Mouse (Mus musculus) left cerebral cortex, adult 18-20 months (tissue): ENCODE results near the gene Patl2. TPM values are rescaled to one million over a fixed set of nuclear protein-coding genes. Genes with fewer than 3 reads are reported as not detected.
"Not testable (repeated sequence)": the region's sequence is repeated elsewhere in the genome, so short reads cannot be mapped to it uniquely, and the experiment has no call there.

Source experiments
- DNase-seq, 2 experiments: peaks; one replicate each; pipeline ENCODE4 v3.0.0; 2021 to 2022; ENCODE audit warnings: low spot score in 2 of 2, mixed read lengths in 1 of 2
- total RNA-seq, 2 experiments: library from RNA; stranded (reverse); gene quantifications; 2 replicates each; pipeline ENCODE4 v1.2.3; 2021

Gene Patl2
- total RNA-seq, 2 experiments from 2014 or later, result 0.14 TPM; not detected in 1

DNA sequence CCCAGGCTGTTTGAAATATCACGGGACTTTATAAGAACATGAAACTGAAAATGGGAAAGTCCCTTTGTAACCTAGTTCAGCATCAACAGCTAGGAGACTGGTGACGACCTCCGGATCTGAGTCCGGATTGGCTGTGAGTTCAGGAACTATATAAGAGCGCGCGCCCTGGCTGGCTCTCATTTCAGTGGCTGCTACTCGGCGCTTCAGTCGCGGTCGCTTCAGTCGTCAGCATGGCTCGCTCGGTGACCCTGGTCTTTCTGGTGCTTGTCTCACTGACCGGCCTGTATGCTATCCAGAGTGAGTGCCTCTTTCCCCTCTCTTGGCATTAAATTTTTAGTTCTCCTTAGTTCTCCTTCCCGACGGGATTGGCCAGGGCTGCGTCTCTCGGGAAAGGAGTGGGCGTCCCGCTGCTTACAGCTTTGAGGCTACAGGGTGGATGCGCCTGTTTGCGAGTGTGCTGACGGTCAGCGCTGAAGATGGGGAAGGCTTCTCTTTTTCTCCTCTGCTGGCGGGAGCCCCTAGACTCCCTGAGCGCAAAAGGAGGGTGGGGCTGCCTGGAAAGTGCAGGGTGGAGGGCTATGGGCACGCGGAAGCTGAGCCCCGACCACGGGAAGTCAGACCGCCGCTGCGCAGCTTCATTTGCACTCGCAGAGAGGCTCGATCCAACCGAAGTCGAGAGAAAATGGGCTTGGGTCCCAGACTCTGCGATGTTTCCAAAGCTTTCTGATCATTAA, 38.3 kb downstream of the Patl2 start, which contains the start of gene B2m:
Gene B2m (plus strand): TSS at position 179 of the 734 bp plus-strand sequence.
- peak; percentile 91 for DNase-seq

DNA sequence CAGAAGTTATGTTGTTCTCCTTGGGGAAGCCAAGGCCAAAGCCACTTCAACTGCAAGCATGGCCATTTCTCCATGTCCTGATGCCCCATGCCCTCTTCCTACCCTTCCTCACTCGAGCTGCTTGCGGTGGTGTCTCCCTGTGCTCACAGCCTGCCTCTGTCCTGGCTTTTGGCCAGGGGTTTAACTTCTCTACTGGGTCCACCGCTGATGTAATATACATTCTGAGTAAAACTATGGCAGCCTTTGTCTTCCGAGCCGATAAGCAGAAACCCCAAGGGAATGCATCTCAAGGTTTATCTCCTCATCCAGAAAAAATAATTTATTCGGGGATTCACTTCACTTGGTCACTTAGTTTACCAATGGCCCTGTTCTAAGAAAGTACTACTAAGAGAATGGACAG, 39.3 kb downstream of the Patl2 start:
- DNase-seq, result no peak

DNA sequence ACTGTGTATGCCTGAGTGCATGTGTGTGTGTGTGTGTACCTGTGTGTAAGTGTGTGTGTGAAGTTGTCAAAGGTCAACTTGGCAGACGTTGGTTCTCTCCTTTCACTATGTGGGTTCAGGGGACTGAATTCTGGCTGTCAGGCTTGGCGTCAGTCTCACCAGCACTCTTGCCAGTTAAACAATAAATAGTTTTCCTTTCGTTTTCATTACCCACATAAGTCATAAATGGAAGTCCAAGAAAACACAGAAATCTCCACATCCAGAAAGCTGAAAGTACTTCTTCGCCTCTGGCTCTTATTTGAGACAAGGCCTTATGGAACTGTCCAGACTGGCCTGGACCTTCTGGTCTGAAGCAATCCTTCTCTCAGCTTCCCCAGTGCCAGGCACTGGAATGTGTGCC, 40.2 kb downstream of the Patl2 start:
- no peak for DNase-seq

DNA sequence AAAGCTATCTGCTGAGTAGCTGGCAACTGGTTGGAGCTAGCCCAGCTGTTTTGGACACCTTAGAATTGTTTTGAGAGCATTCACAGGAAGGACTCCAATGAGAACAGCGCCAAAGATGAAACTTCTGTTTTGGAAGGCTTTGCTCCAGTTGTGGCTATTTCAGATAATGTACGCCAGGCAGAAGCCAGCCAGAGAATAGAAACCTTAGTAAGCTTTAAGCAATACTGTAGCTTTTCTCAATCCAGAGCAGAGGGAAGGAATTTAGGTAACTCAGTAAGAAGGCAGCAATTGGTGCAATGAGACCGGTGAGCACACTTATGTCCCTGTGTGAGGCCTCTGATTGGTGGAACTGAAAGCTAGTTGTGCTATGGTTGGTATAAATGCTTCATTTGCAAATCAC, 42.9 kb downstream of the Patl2 start:
- no peak for DNase-seq

DNA sequence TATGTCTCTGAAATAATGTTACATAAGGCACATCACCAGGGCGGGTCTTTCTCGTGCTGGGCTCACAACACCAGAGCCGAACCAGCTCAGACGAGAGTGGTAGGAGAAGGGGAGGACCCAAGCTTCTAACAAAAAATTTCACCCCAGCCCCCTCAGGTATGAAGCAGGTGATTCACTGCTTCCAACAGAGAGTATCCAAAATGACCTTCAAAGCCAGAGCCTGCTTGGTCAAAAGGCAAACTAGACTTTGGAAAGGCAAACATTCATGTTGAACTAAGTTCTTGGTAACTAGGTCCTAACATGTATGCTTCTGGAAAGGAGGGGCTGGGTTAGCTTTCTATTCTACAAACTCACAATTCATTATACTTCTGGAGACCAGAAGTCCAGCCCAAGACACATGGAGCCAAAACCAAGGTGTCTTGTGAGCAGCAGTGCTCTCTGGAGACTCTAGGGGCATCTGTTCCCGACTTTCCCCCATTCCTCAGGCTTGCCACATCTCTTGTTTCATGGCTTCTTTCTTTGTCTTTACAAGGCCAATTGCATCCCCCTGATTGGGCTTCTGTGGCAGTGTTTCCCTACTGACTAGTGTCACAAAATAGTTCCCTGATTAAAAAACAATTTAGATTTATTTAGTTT, 44.5 kb downstream of the Patl2 start:
- DNase-seq, result no peak

DNA sequence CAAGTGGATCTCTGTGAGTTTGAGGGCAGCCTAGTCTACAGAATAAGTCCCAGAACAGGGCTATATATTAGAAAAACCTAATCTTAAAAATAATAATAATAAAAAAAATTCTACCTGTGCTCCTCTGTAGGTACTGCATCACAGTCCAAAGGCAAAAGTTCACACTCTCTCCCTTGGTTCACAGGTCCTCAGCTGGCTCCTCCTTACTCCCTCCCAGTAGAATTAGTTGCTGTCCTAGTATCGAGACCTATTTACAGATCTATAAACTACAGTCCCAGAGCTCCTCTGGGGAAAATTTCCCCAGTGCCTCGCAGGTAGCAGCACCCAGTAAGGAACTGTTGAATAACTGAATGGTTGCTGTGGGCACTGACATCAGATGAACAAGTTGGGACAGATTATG, 45.2 kb downstream of the Patl2 start:
- DNase-seq, result no peak

DNA sequence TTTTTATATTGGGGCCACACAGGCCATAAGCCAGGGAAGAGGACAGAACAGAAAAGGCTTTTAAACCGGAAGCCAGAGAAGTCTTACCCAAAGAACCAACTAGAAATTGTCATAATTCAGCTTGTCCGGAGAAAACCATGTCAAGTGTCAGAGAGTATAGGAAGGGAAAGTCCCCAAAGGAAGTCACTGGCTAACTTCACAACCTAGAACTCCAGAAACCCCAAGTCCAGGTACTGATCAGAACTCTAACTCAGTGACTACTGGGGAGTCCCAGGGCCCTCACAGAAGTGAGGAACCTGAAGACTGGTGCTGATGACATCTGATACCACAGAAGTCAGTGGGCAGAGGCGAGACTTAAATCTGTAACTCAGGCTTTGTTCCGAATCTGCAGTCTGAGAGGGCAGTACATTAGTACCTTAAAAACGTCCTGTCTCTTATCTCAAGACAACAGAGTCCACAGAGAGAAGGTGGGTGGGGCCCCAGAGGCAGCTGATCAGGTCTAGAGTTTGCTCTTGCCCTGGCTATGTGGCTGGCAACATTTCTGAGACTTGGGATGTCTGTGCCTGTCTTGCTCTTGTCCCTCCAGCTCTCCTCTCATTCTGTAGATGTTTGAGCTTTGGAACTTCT, 48.0 kb downstream of the Patl2 start:
- DNase-seq, result no peak

DNA sequence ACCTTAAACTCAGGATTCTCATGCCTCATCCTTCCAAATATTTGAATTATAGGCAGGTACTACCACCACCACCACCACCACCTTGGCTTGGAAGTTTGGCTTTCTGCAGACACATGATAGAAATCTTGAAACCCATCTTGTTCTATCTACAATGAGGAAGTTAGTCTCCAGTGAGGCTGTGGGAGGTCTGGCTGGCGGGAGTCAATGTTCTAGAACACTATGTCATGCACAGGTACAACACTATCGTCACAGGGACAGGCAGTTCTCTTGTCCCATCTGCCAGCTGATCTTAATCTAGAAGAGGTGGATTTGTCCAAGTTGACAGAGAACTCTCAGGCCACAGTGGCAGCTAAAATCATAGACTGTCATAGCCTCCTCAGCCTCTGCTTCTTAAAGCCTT, 53.4 kb downstream of the Patl2 start:
- no peak for DNase-seq

DNA sequence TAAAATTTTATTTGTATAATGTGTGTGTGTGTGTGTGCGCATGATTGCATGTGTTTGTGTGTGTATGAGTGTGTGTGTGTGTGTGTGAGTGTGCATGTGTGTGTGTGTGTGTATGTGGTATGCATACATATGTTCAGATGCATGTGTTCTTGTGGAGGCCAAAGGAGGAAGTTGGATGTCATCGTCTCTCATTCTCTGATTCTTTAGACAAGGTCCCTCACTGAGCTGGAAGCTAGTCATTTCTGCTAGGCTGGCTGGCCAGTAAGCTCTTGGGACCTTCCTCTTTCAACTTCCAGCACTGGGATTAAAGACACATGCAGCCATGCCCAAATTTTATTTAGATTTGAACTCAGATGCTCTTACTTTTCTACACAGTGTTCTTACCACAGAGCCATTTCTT, 53.9 kb downstream of the Patl2 start:
- no peak for DNase-seq

DNA sequence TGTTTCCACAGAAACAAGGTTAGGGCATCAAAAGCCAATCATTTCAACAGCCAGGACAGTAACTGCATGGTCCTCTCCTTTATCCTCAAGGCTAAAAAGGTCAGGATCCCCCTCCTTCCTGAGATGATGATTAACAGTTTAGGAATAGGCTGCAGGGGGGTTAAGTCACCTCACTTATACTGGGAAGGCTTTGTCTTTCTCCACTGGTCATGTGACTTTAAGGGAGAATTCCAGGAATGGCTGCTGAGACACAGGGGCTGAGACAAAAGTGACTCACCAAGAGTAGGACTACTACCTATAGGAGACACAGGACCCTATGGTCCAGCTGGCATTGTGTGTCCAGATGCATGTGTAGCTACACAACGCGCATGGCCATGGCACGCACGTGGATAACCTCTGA, 58.4 kb downstream of the Patl2 start:
- DNase-seq, result no peak

DNA sequence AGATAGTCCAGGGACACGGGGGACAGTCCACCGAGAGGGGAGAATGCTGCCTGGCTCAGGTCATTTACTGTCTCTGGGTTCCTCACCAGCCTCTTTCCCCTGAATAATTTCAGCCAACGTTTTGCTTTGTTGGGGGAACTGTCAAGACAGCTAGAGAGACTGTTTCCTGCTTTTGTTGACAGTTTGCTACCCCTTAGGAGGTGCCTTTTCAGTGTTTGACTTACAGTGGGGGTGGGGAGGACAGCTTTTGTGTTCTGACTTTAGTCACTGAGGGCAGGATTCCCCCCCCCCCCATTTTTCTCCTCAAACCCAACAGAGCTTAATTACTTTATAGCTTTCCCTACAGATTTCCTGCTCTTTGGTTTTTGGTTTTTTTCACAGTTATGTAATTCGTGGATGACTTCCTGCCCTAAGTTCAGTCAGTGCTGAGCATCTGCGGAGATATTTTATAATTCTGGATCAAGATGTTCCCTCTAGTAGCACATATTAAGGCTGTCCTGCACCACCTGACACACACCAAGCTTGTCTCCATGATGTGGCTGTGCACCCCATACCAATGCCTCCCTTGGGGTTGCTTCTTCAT, 59.1 kb downstream of the Patl2 start:
- DNase-seq, result no peak

DNA sequence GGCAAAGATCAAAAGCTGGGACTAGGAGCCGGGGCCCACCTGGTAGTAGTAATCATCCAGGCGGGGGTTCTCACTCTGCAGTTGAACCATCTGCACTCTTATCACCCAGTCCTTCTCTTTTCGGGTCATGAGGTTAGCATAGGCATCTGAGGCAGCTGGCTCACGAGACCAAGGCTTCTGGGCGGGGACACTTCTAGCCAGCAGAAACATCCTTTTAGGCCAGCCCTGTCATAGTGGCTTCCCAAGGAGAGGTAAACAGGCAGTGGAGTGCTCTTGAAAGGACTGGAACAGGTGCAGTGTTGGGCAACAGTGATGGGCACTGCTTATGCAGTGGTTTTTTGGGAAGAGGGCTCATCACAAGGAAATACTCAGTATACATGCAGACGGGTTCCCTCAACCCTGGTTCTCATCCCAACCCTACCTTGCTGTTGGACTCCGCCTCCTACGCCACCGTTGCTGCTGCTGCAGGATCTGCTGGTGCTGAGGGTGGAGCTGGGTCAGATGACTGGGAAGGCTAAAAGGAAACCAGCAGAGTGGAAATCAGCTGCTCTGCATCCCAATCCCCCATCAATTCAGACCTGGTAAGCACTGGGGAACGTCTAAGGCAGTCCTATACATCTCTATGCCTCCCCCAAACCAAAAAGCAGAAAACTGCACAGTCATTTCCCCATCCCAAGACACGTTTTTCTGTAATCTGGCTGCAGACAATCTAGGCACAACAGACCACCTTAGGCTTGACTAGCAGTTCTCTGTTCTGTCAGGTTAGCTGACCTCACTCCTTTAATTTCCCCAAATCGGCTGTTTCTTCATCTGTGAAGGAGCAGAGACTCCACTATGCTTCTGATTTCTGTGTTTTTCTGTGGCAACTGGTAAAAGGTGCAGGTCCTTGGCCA, 60.1 kb downstream of the Patl2 start:
- no peak for DNase-seq

DNA sequence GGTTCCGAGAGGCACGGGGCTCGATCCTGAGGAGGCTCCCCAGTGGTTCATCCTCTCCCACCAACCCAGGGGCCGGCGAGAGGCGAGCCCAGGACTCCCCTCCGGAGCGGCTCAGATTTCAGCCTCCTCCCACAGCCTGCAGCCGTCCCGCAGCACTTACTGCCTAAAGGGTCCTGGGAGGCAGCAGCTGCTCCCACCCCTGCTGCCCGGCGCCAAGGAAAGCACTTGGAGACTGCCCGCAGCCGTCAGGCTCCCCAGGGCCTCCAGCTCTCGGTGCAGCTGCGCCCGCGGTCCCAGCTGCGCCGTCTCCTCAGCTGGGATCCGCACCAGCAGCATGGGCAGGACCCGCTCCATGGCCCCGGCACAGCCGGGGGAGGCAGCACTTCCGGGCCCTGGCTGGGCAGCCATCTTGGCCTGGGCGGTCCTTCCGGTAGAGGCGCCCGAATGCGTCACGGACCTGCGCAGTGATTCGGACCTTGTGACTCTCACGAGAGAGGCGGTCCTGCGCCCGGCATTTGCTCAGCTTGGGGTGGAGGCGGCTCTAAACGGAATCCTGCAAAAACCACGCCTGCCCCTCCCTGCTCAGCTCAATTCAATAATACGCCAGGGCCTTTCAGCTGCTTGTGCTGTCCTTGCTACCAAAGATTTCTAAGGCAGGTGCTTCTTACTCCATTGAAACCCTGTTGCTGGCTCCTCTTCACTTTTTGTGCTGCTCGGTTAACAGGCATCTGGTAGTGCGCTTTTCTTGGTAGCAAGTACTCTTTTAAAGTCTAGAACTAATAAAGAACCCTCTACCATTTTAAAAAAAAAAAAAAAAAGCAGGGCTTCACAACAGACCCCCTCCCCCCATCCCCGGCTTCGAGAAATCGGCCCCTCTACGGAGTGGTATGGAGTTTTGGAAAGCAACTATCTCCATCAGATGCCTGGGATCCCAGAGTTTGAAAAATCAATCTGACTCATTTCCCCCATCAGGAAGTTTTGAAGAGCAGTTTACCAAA, 67.7 kb downstream of the Patl2 start, which contains the start of gene Spg11:
Gene Spg11 (minus strand): TSS at position 426 of the 998 bp plus-strand sequence.
- peak; percentile 98 to 99 for DNase-seq

DNA sequence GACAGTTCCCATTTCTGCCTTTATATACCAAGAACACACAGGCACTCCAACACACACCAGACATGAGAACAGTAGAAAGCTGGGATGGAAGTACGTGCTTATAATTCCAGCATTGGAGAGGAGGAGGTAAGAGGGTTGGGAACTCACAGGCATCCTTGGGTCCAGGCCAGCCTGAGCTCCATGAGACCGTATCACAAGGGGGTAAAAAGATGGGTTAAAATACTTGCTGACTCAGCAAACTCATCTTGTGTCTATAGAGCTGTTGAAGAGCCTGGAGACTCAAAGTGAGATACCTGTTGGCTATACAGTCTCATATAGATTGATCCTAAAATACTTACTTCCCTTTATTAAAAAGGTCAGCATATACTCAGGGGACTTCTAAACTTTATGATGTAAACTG, 69.1 kb downstream of the Patl2 start:
- no peak for DNase-seq

DNA sequence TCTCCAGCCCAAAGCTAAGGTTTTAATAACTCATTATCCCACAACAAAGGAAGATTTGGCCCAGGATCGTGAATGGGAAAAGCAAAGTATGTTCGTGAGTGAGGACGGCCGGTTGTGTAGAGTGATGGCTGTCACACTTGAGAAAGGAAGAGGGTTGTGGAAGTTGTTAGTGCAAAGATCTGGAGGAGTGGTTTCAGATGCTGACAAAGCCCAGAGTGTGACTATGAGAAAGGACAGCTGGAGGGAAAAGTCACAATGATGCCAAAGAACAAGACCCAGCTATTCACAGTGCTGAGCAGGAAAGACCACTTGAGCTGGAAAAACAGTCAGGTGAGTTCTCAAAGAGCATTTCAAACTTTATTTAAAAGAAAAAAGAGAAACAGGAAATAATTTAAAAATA, 76.3 kb downstream of the Patl2 start:
- DNase-seq, result no peak

DNA sequence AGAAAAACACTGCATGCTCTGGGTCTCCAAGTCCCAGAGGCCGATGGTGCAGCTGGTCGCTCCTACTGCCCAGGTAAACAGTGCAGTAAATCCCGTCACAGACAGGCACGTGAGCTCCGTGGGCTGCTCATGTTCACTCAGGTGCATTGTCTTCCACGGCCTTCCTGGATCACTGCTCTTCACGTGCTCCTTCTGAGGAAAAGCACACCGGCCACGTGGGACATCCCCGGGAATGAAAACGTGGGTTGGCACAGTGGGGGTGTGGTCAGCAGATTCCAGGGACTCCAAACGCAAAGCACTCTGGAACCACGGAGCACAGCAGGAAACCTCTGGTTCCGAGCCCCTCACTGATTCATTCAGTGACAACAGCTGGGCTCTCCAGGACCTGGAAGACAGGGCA, 77.9 kb downstream of the Patl2 start:
- no peak for DNase-seq

DNA sequence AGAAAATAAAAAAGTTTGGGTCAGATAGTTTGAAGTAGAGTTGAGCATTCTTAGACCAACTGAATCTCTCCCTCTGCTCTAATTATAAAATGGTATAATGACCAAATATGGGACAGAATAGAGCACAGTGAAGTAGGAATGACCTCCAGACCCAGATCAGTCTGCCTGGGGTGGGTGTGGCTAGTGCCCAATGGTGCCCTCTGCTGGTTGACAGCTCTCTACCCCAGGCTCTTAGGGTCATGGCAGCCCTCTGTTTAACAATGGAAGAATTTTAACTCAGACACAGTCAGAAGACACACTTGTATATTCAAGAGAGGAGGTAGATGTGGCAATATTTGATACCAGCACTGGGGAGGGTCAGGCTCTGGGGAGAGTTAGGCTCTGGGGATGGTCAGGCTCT, 83.9 kb downstream of the Patl2 start:
- DNase-seq, result no peak

DNA sequence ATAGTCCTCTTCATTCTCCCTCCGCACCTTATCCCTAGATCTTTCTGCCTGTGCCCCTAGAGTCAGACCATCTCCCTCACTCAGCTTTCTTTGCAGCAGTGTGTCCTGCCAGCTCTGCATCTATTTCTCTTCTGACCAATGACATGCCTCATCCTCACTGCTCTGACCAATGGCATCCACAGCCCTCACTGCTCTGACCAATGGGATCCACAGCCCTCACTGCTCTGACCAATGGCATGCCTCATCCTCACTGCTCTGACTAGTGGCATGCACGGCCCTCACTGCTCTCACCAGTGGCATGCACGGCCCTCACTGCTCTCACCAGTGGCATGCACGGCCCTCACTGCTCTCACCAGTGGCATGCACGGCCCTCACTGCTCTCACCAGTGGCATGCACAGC, 88.3 kb downstream of the Patl2 start:
- not testable (repeated sequence) for DNase-seq

DNA sequence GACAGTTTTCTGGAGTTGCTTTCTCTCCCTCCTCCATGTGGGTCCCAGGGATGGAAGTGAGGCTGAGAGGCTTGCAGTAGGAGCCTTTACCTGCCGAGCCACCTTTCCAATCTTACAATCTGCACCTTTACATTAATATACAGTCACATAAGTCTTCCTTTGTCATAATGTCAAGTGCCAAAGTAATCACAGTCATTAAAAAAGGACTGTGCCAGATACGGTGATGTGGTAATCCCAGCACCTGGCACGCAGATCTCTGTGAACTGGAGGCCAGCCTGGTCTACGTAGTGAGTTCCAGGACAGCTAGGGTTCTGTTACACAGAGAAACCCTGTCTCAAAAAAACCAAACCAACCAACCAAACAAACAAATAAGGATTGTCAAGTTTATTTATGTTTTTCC, 92.1 kb downstream of the Patl2 start:
- no peak for DNase-seq

DNA sequence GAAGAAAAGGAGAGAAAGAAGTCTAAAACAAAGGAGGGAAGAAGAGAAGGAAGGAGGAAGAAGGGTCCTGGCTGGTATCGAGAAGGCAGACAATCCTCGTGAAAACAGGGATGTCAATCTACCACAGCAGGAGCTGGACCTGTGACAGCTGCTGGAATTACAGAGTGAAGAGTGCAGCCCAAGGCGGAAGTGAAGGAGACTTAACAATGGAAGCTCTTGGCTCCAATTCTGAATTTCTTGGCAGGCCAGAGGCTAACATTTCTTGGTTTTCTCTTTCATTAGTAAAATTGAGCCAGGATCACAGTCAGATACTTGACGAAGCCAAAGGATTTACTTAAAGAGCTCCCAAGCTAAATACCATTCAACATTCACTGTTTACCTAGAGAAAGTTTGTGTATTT, 99.5 kb downstream of the Patl2 start:
- DNase-seq, result no peak
